8 mouse cellular contexts compared by ENCODE assay signal in the genomic region with DNA sequence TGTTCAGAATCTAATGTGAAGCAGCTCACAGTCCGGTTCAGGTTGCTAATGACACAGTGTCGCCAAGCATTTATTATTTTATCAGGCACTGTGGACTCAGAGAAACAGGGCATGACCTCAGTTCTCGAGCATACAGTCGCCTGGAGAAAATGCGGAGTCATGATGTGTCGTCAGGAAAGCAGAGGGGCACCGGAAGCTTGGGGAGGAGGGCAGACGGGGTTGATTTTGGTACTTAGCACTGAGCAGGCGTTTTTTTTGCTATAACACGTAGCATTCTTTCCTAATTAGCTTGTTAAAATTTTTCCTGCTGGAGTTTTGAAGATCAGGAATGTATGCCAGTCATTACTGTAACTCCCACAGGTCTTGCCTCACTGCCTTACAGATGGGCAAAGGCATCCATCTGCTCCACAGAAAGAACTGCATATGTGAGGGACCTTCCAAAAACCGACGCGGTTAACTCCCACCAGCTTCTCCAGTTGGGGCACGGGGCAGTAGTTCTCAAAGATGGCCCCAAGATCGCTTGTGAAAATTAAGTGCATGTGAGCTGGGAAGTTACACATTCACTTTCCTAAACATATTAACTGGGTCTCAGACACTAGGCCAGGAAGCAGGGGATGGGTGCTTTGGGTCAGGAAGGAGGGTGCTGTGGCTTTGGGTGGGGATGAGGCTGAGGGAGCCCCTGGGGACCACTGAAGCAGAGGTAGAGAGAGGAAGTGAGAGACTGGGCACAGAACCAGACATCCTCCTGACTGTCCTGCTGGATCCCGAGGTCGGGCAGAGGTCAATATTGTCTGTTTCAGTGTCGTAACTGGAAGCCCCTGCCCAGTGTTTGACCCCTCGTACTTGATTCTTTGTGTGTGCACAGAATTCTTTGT. TPM values are rescaled to one million over a fixed set of nuclear protein-coding genes. Genes with fewer than 3 reads are reported as not detected.
DNase-seq lines count a peak whose midpoint lies in the region; ATAC-seq and TF ChIP-seq lines count a peak whose summit lies in the region.

No protein-coding gene starts in this region.

- peak overlapping the region; percentile 76 for H3K27ac ChIP-seq in kidney, embryonic 16.5 days (ENCODE audit: low read length)
- no peak overlapping the region for H3K27ac ChIP-seq in left cerebral cortex, adult 2 months

- TF ChIP-seq CTCF in left cerebral cortex, adult 2 months (IDR thresholded peaks at IDR 0.05), result no peak

- H3K27me3 ChIP-seq in kidney, embryonic 16.5 days (ENCODE audit: insufficient read depth, low read length), result no peaks in the 10 kb centered on the region

- H3K4me3 ChIP-seq in kidney, embryonic 16.5 days (ENCODE audit: low read length), result no peak overlapping the region
- H3K4me3 ChIP-seq in left cerebral cortex, adult 2 months, result no peak overlapping the region

- no peaks in the 10 kb centered on the region for H3K36me3 ChIP-seq in kidney, embryonic 16.5 days (ENCODE audit: insufficient read depth, low read length)

- peak; percentile 22 for ATAC-seq in activated CD4-positive, CD25-positive, alpha-beta regulatory T cell, adult 4 months
- ATAC-seq in kidney, embryonic 16.5 days (ENCODE audit: low FRiP score, low TSS enrichment), result peak; percentile 61; the same call in 1 of the 2 replicates

- no peaks in the 10 kb centered on the region for H3K9me3 ChIP-seq in kidney, embryonic 16.5 days (ENCODE audit: low read length)

- intact Hi-C loops in heart, postnatal 36 days (cut with DNase I), result loop anchor here (10.0 kb wide), 1 partner anchor 380 kb away; no protein-coding TSS in a partner anchor
- intact Hi-C loops in left cerebral cortex, adult 2 months (cut with DNase I), result loop anchor here (5.0 kb wide), 1 partner anchor 478 kb away; no protein-coding TSS in a partner anchor

- peak overlapping the region; percentile 27 for H3K4me2 ChIP-seq in kidney, embryonic 16.5 days (replicated peaks; ENCODE audit: low read depth, low read length)

- peaks cover 21% of the 10 kb centered on the region for H3K4me1 ChIP-seq in kidney, embryonic 16.5 days (ENCODE audit: insufficient read depth, low read length)

- H3K9ac ChIP-seq in kidney, embryonic 16.5 days (replicated peaks; ENCODE audit: low read length), result 0 out of 2 replicates have a peak overlapping the region, but pooled peaks have one; percentile 7

- DNase-seq in heart, adult 11 months, result peak; percentile 86
- DNase-seq in heart, postnatal 36 days, result no peak
- DNase-seq in naive thymus-derived CD4-positive, alpha-beta T cell, adult 2 months (ENCODE audit: low read depth), result peak; percentile 28
- no peak for DNase-seq in testis, postnatal 10 days (ENCODE audit: low spot score)
- DNase-seq in adrenal gland, adult 2 months, result no peak
- no peak for DNase-seq in left cerebral cortex, adult 2 months (ENCODE audit: extremely low spot score in 1 of 2, low spot score in 2 of 2)

- 8% methylated on average over 19 of the region's 19 CpGs for WGBS in kidney, embryonic 16.5 days

RNA-seq across cellular contexts. Expression of a gene that starts 19.4 kb away (rescaled TPM):
- total RNA-seq in heart, postnatal 36 days (2021), result 10 to 100 TPM; 49.3 to 63.5 TPM
- polyA plus RNA-seq in activated CD4-positive, CD25-positive, alpha-beta regulatory T cell, adult 4 months (2017; shearing (Covaris generic)), result 10 to 100 TPM; 27.5 to 28.0 TPM
- polyA plus RNA-seq in kidney, embryonic 16.5 days (2015; fragmentation: Nextera tagmentation; extraction: Ambion mirVana), result 112 and 113 TPM in 2 replicates
- 100 to 1,000 TPM in 1 of 2 experiments, 10 to 100 TPM in 1; 88.6 to 113 TPM for total RNA-seq in adrenal gland, adult 2 months (2021)
- polyA plus RNA-seq in adrenal gland, adult 2 months (2012; rRNA removed), result 27.3 and 34.4 TPM in 2 replicates
- total RNA-seq in left cerebral cortex, adult 2 months (2021), result 10 to 100 TPM; 46.9 to 48.1 TPM

RNA-seq across cellular contexts. Expression of a gene that starts 50.4 kb away (rescaled TPM):
- total RNA-seq in heart, postnatal 36 days (2021), result 10 to 100 TPM; 13.3 to 15.5 TPM
- polyA plus RNA-seq in activated CD4-positive, CD25-positive, alpha-beta regulatory T cell, adult 4 months (2017; shearing (Covaris generic)), result 10 to 100 TPM; 78.3 to 81.3 TPM
- 47.1 and 48.3 TPM in 2 replicates for polyA plus RNA-seq in kidney, embryonic 16.5 days (2015; fragmentation: Nextera tagmentation; extraction: Ambion mirVana)
- 10 to 100 TPM; 15.2 to 19.8 TPM for total RNA-seq in adrenal gland, adult 2 months (2021)
- polyA plus RNA-seq in adrenal gland, adult 2 months (2012; rRNA removed), result 1.9 and 5.1 TPM in 2 replicates
- total RNA-seq in left cerebral cortex, adult 2 months (2021), result 10 to 100 TPM; 57.3 to 60.2 TPM

RNA-seq across cellular contexts. Expression of a gene that starts 52.1 kb away (rescaled TPM):
- 1 to 10 TPM in 1 of 2 experiments, under 1 TPM in 1; 0.69 to 1.5 TPM for total RNA-seq in heart, postnatal 36 days (2021)
- 1 to 10 TPM in 1 of 2 experiments, under 1 TPM in 1; 0.76 to 1.2 TPM for polyA plus RNA-seq in activated CD4-positive, CD25-positive, alpha-beta regulatory T cell, adult 4 months (2017; shearing (Covaris generic))
- polyA plus RNA-seq in kidney, embryonic 16.5 days (2015; fragmentation: Nextera tagmentation; extraction: Ambion mirVana), result 0.16 and 0.40 TPM in 2 replicates
- 1 to 10 TPM in 1 of 2 experiments, under 1 TPM in 1; 0.97 to 3.0 TPM for total RNA-seq in adrenal gland, adult 2 months (2021)
- polyA plus RNA-seq in adrenal gland, adult 2 months (2012; rRNA removed), result 0.07 and 0.13 TPM in 2 replicates
- 1 to 10 TPM; 2.0 to 2.4 TPM for total RNA-seq in left cerebral cortex, adult 2 months (2021)

Comparison
In these comparisons a context has a peak if more than half of its experiments do, and no peak if none do; other contexts are left out.
1. DNase-seq: peak in heart, adult 11 months (single experiment) and naive thymus-derived CD4-positive, alpha-beta T cell, adult 2 months (single experiment); none in heart, postnatal 36 days (0 of 2), testis, postnatal 10 days (single experiment), adrenal gland, adult 2 months (single experiment) and left cerebral cortex, adult 2 months (0 of 2).